Mouse (Mus musculus) thymus, postnatal 25 days (tissue): ENCODE measurements around the gene Ssc5d.
A peak's percentile ranks its signal among the peaks of the same experiment; 100 is the strongest.
"Not testable (repeated sequence)": the region's sequence is repeated elsewhere in the genome, so short reads cannot be mapped to it uniquely, and the experiment has no call there.

ENCODE experiments used
- DNase-seq: peaks from one replicate; pipeline ENCODE4 v3.0.0; 2022

The Ssc5d gene

GRCm38 (mm10) chr7:4925441-4926381 is at the start of gene Ssc5d:
TSS of gene Ssc5d (plus strand) at chr7:4925785.
- no peak for DNase-seq

DNA sequence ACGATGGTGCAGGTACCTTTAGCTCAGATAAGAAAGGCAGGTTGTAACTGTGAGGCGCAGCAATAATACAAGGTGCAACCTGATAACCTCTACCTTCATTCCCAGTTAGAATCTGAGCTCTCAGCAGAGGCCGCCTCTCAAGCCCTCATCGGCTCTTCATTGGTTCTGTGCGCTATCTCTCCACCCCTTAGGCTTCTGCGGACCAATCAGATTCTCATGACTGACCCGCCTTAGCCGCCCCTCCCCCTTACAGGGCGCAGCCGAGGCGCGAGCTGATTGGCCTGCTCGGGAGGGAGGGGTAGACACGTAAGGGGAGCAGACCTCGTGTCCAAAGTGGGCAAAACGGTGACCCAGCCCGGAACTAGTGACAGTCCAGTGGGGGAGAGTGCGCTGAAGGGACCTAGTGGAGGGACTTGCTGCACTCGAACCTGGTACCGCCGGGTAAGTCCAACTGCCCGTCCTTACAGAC is 48.8 kb upstream of the Ssc5d start, which contains the start of gene Isoc2a:
TSS of gene Isoc2a (plus strand) at position 401 of the 469 bp plus-strand sequence.
- peak; percentile 88 for DNase-seq

DNA sequence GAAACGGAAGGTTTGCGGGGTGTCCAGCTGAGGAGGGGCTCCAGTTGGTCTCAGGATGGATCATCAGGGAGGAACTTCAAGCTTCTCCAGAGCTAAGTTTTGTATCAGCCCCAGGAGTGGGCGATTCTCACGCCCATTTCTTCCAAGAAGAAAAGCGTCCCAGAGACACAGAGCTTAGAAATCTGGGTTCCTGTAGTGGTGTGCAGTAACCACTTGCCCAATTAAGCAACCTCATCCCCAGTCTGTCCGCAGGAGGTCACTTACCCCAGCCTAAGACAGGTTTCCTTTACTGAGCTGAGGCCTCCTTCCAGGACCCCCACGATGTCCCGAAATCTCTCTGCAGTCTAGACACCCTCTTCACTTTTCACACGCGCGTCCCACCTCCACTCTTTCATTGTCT is 48.4 kb upstream of the Ssc5d start:
- DNase-seq: no peak

DNA sequence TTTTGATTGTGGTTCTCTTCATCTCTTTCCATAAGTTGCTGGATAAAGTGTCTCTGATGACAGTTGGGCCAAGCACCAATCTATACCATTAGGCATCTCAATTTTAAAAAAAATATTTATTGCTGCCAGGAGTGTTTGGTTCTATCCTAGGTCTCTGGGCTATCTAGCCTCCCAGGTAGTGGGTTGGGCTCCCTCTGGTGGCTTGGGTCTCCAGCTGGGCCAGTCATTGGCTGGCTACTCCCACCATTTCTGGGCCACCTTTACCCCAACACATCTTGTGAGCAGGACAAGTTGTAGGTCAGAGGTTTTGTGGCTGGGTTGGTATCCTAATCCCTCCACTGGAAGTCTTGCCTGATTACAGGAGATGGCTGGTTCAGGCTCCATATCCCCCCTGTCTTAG is 47.4 kb upstream of the Ssc5d start:
- DNase-seq: peak; percentile 52

DNA sequence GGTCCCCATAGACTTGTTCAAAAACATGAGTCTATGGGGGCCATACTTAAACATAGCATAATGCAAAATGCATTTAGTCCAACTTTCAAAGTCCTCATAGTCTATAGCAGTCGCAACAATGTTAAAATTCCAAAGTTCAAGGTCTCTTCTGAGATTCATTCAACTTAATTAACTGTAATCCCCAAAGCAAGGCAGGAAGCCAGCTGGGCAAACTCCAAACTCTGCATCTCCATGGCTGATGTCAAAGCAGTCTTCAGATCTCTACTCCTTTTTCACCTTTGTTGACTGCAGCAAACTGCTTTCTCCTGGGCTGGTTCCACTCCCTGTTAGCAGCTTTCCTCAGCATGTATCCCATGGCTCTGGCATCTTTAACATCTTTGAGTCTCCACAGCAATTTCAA is 46.5 kb upstream of the Ssc5d start:
- not testable (repeated sequence) for DNase-seq

DNA sequence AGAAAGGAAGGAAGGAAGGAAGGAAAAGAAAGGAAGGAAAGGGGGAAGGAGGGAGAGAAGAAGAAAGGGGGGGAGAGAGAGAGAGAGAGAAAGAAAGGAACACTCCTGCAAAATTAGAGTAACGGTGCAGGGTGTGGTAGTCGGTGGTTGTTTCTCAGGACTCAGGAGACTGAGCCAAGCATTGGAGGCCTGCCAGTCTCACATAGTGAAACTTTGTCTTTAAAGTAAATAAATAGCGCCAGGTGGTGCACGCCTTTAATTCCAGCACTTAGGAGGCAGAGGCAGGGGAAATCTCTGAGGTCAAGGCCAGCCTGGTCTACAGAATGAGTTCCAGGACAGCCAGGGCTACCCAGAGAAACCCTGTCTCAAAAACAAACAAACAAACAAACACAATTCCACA is 38.9 kb upstream of the Ssc5d start:
- no peak for DNase-seq

GRCm38 (mm10) chr7:4895186-4895585 is 30.4 kb upstream of the Ssc5d start:
- DNase-seq: no peak

GRCm38 (mm10) chr7:4898851-4899648 is 26.5 kb upstream of the Ssc5d start:
- DNase-seq: no peak

DNA sequence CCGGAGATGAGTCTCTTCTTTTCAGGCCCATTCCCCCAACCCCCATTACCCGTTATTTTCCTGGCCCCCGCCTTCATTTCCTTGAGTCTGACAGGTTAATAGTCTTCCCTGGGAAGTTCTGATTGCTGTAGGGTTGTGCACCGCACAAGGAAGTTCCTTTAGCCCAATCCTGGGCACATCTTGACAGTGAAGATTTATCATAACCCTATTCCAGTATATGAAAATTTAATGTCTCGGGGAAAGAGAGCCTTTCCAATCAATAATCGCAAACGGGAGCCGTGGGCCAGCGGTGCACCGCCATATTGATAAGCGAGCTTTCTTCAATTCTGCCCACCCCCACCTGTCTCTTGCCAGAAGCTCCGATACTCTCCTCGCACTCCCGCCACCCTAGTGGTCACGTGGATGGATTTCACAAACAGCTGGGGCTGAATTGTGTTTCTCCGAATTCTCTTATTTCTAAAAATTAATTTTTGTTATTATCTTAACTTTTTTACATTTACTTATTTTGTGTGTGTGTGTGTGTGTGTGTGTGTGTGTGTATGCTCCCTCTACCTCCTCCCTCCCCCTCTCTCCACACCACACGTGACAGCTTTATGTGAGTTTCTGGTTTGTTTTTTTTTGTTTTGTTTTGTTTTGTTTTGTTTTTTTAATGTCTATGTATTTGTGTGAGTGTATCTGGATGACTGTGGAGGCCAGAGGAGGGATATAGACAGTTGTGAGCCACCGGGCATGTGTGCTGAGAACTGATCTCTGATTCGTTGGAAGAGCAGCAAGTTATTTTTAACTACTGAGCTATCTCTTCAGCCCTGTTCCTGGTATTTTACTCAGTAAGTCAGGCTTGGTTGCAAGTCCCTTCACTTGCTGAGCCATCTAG is 25.7 kb upstream of the Ssc5d start:
- DNase-seq: no peak

GRCm38 (mm10) chr7:4900523-4900851 is 25.1 kb upstream of the Ssc5d start:
- DNase-seq: no peak

- DNase-seq: peak; percentile 48
These were observed 24.4 kb upstream of the Ssc5d start for GRCm38 (mm10) chr7:4901171-4901570.

- no peak for DNase-seq
These were observed 23.2 kb upstream of the Ssc5d start for GRCm38 (mm10) chr7:4902404-4902803.

DNA sequence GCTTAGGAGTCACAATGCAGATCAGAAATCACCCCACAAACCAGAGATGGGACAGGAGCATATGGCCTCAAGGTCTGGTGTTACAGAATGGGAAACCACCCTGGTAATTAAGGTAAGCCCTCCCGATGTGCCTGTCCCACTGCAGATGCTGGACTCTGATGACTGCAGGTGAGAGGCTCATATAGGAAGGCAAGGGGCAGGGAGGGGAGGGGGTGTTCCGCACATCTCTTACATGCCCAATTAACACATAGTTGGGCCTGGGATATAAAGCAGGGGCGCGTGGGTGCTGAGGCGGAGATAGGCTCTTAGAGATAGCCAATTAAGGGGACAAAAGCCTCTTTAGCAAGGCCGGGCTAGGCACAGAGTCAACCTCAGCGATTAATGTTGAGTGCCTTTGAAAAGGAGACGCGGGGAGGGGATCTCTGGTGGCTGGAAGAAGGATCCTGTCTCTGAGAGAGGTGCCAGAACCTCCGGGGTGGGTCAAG is 19.1 kb upstream of the Ssc5d start, which contains the start of gene Gm36210:
TSS of gene Gm36210 (minus strand) at position 51 of the 485 bp plus-strand sequence.
- DNase-seq: no peak

- peak; percentile 58 for DNase-seq
These were observed 14.0 kb upstream of the Ssc5d start for GRCm38 (mm10) chr7:4911561-4911960.

DNA sequence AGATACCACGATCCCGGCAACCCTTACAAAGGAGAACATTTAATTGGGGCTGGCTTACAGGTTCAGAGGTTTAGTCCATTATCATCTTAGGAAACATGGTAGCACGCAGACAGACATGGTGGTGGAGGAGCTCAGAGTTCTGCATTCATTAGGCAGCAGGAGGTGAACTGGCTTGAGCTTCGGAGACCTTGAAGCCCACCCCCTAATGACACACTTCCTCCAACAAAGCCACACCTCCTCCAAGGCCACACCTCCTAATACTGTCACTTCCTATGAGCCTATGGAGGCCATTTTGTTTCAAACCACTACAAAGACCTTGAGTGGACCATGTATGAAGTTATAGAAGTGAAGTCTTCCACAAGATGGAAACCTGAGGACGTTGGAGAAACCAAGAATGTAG is 13.3 kb upstream of the Ssc5d start:
- DNase-seq: no peak

- peak; percentile 95 for DNase-seq
These were observed 10.4 kb upstream of the Ssc5d start, which contains the start of gene Zfp628 for GRCm38 (mm10) chr7:4915007-4915665. TSS of gene Zfp628 (plus strand) at chr7:4915217.

- peak; percentile 49 for DNase-seq
These were observed 9.7 kb upstream of the Ssc5d start for GRCm38 (mm10) chr7:4915669-4916416.

- DNase-seq: no peak
These were observed 8.1 kb upstream of the Ssc5d start for GRCm38 (mm10) chr7:4917494-4917893.

DNA sequence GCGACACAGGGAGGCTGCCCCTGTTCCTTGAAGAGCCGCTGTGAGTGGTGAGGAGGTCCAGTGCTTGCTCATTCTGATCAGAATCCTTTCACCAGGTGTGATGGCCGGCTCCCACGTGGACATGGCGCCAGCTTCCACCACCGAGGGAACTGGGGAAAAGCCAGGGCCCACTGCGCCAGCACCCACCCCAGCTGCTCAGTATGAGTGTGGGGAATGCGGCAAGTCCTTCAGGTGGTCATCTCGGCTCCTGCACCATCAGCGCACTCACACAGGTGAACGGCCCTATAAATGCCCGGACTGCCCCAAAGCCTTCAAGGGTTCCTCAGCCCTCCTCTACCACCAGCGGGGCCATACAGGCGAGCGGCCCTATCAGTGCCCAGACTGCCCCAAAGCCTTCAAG is 6.9 kb upstream of the Ssc5d start:
- DNase-seq: no peak

DNA sequence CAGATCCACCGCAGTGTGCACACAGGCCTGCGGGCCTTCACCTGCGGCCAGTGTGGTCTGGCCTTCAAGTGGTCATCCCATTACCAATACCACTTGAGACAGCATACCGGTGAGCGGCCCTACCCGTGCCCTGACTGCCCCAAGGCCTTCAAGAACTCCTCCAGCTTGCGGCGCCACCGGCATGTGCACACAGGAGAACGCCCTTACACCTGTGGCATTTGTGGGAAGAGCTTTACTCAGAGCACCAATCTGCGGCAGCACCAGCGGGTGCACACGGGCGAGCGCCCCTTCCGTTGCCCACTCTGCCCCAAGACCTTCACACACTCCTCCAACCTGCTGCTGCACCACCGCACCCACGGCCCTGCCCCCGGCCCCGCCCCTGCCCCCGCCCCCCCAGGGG is 6.5 kb upstream of the Ssc5d start:
- DNase-seq: no peak

DNA sequence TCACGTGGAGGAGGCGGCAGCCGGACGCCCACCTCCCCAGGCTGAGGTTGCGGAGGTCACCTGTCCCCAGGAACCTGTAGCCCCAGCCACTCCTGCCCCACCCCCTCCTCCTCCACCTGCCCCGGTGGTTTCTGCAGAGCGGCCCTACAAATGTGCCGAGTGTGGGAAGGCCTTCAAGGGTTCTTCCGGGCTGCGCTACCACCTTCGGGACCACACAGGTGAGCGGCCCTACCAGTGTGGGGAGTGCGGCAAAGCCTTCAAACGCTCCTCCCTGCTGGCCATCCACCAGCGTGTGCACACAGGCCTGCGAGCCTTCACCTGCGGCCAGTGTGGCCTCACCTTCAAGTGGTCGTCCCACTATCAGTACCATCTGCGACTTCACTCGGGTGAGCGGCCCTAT is 5.6 kb upstream of the Ssc5d start:
- no peak for DNase-seq
